In genomic region chr2:104422230-104422629, GRCm38 (mm10) we compare ENCODE assay signal across 8 mouse cellular contexts. TPM values are rescaled to one million over a fixed set of nuclear protein-coding genes. Genes with fewer than 3 reads are reported as not detected.
DNase-seq lines count a peak whose midpoint lies in the region; ATAC-seq and TF ChIP-seq lines count a peak whose summit lies in the region.
"Had no signal": no experiment of that assay in that cellular context is flagged by ENCODE, and none has a peak within 500 bp of the region (broad histone marks: within the 10 kb centered on the region; RNA-seq: fewer than 3 reads in every experiment).

No protein-coding gene starts in this region.

- peak; percentile 51 for ATAC-seq in Patski
- peak; percentile 61 for ATAC-seq in forebrain, embryonic 13.5 days
- peak; percentile 77 for ATAC-seq in midbrain, embryonic 13.5 days

- TF ChIP-seq CTCF in layer of hippocampus, adult 2 months (conservative IDR thresholded peaks at IDR 0.05) = peak; percentile 90
- peak; percentile 56 for TF ChIP-seq CTCF in Patski (IDR thresholded peaks at IDR 0.05)

- H3K36me3 ChIP-seq in forebrain, embryonic 13.5 days (ENCODE audit: poor library complexity, severe bottlenecking) = no peaks in the 10 kb centered on the region
- no peaks in the 10 kb centered on the region for H3K36me3 ChIP-seq in midbrain, embryonic 13.5 days
- H3K36me3 ChIP-seq: embryonic facial prominence, embryonic 15.5 days had no signal

- POLR2A ChIA-PET in Patski (lab: Charles Lee) = no interaction called here

- DNase-seq in layer of hippocampus, adult 2 months (ENCODE audit: low spot score in 2 of 2) = no peak
- DNase-seq in layer of hippocampus, adult 8-10 months (ENCODE audit: low spot score in 2 of 2) = no peak
- no peak for DNase-seq in Patski (ENCODE audit: low read depth, low spot score)
- no peak for DNase-seq in spleen, adult 18-20 months
- DNase-seq in thymus, postnatal 36 days = no peak

- no peaks in the 10 kb centered on the region for H3K9me3 ChIP-seq in forebrain, embryonic 13.5 days (replicated peaks)
- H3K9me3 ChIP-seq in midbrain, embryonic 13.5 days = no peaks in the 10 kb centered on the region
- H3K9me3 ChIP-seq: embryonic facial prominence, embryonic 15.5 days had no signal

- WGBS in forebrain, embryonic 13.5 days = 5% methylated on average over 1 of the region's 1 CpGs
- WGBS in midbrain, embryonic 13.5 days = 5% methylated on average over 1 of the region's 1 CpGs

- in situ Hi-C loops in Patski (cut with MboI; ENCODE audit: low pct_unique_long_range_greater_than_20kb) = no loop called here

- no peak overlapping the region for H3K27ac ChIP-seq in layer of hippocampus, adult 2 months
- no peak overlapping the region for H3K27ac ChIP-seq in forebrain, embryonic 13.5 days
- no peak overlapping the region for H3K27ac ChIP-seq in midbrain, embryonic 13.5 days
- H3K27ac ChIP-seq: embryonic facial prominence, embryonic 15.5 days had no signal

- no peak overlapping the region for H3K9ac ChIP-seq in forebrain, embryonic 13.5 days
- H3K9ac ChIP-seq in midbrain, embryonic 13.5 days (replicated peaks) = no peak overlapping the region
- H3K9ac ChIP-seq: embryonic facial prominence, embryonic 15.5 days had no signal

- CTCF ChIA-PET in Patski (lab: Charles Lee) = interaction anchor here (1.0 kb wide), 1 partner anchor 44 kb away, joined by 3 read pairs; no protein-coding TSS in a partner anchor

- H3K4me1 ChIP-seq in forebrain, embryonic 13.5 days = no peaks in the 10 kb centered on the region
- H3K4me1 ChIP-seq in midbrain, embryonic 13.5 days (replicated peaks) = no peaks in the 10 kb centered on the region
- H3K4me1 ChIP-seq: embryonic facial prominence, embryonic 15.5 days had no signal

- H3K27me3 ChIP-seq in Patski = no peaks in the 10 kb centered on the region
- H3K27me3 ChIP-seq in forebrain, embryonic 13.5 days = no peaks in the 10 kb centered on the region
- H3K27me3 ChIP-seq in midbrain, embryonic 13.5 days = no peaks in the 10 kb centered on the region
- H3K27me3 ChIP-seq: embryonic facial prominence, embryonic 15.5 days had no signal

- H3K4me2 ChIP-seq in forebrain, embryonic 13.5 days = no peak overlapping the region
- no peak overlapping the region for H3K4me2 ChIP-seq in midbrain, embryonic 13.5 days (replicated peaks)
- H3K4me2 ChIP-seq: embryonic facial prominence, embryonic 15.5 days had no signal

- no peak overlapping the region for H3K4me3 ChIP-seq in layer of hippocampus, adult 2 months
- no peak overlapping the region for H3K4me3 ChIP-seq in forebrain, embryonic 13.5 days
- no peak overlapping the region for H3K4me3 ChIP-seq in midbrain, embryonic 13.5 days (replicated peaks)
- H3K4me3 ChIP-seq: embryonic facial prominence, embryonic 15.5 days had no signal

RNA-seq across cellular contexts. Expression of gene D430041D05Rik, which starts 11.4 kb away (rescaled TPM):
- 10 to 100 TPM; 81.2 to 87.4 TPM for total RNA-seq in layer of hippocampus, adult 2 months (2021)
- total RNA-seq in layer of hippocampus, adult 8-10 months (2022) = 10 to 100 TPM; 68.9 to 85.6 (median 77.4) TPM
- not detected for polyA plus RNA-seq in Patski (2021)
- polyA plus RNA-seq in forebrain, embryonic 13.5 days (2015; fragmentation: Nextera tagmentation; extraction: Ambion mirVana) = 4.6 and 5.4 TPM in 2 replicates
- polyA plus RNA-seq in midbrain, embryonic 13.5 days (2015; fragmentation: Nextera tagmentation; extraction: Ambion mirVana) = 5.5 and 6.4 TPM in 2 replicates
